ENCODE assay signal across 7 mouse cellular contexts in genomic region chr17:71874077-71874476, GRCm38 (mm10).
DNase-seq lines count a peak whose midpoint lies in the region; ATAC-seq lines count a peak whose summit lies in the region.

No protein-coding gene starts in this region.

- H3K4me3 ChIP-seq in midbrain, embryonic 11.5 days (ENCODE audit: low read depth, low read length) = no peak overlapping the region
- H3K4me3 ChIP-seq in midbrain, embryonic 16.5 days (ENCODE audit: low read depth, low read length) = no peak overlapping the region

- no peak for ATAC-seq in midbrain, embryonic 11.5 days (ENCODE audit: low FRiP score)
- ATAC-seq in midbrain, embryonic 16.5 days = no peak
- peak; percentile 66 for ATAC-seq in common myeloid progenitor, adult 5-6 weeks (replicated peaks; ENCODE audit: low read depth, poor library complexity, severe bottlenecking)

- 0 out of 2 replicates have a peak, but pooled peaks cover 2% of the 10 kb centered on the region for H3K27me3 ChIP-seq in midbrain, embryonic 11.5 days (ENCODE audit: control insufficient read depth, insufficient read depth, low read length)
- no peaks in the 10 kb centered on the region for H3K27me3 ChIP-seq in midbrain, embryonic 16.5 days (ENCODE audit: control insufficient read depth, insufficient read depth, low read depth, low read length)

- no peaks in the 10 kb centered on the region for H3K9me3 ChIP-seq in midbrain, embryonic 11.5 days (ENCODE audit: control insufficient read depth, low read length)
- no peaks in the 10 kb centered on the region for H3K9me3 ChIP-seq in midbrain, embryonic 16.5 days (replicated peaks; ENCODE audit: control insufficient read depth, low read length, poor library complexity, severe bottlenecking)

- DNase-seq in midbrain, embryonic 11.5 days (ENCODE audit: low spot score, missing footprints) = peak; percentile 90
- DNase-seq in adrenal gland, adult (ENCODE audit: inconsistent age in 2 of 2, low spot score in 1 of 2) = peak; percentile 60 to 84
- DNase-seq in kidney, adult 9 months = peak; percentile 66
- DNase-seq in lung, postnatal 25 days (ENCODE audit: low spot score) = peak; percentile 57
- peak; percentile 32 to 68 for DNase-seq in spleen, postnatal 10 days (ENCODE audit: low spot score in 2 of 2)

- WGBS in midbrain, embryonic 11.5 days = 39% methylated on average over 6 of the region's 6 CpGs
- WGBS in midbrain, embryonic 16.5 days = 36% methylated on average over 6 of the region's 6 CpGs

- no peaks in the 10 kb centered on the region for H3K36me3 ChIP-seq in midbrain, embryonic 11.5 days (ENCODE audit: control insufficient read depth, insufficient read depth, low read length)
- H3K36me3 ChIP-seq in midbrain, embryonic 16.5 days (ENCODE audit: control insufficient read depth, insufficient read depth, low read length) = no peaks in the 10 kb centered on the region

- no peak overlapping the region for H3K9ac ChIP-seq in midbrain, embryonic 11.5 days (ENCODE audit: low read length)
- H3K9ac ChIP-seq in midbrain, embryonic 16.5 days (ENCODE audit: low read depth, low read length) = no peak overlapping the region

- no peak overlapping the region for H3K4me2 ChIP-seq in midbrain, embryonic 11.5 days
- no peak overlapping the region for H3K4me2 ChIP-seq in midbrain, embryonic 16.5 days (ENCODE audit: low read length)

- no peak overlapping the region for H3K27ac ChIP-seq in midbrain, embryonic 11.5 days (ENCODE audit: low read depth, low read length)
- H3K27ac ChIP-seq in midbrain, embryonic 16.5 days (ENCODE audit: low read length) = no peak overlapping the region

- H3K4me1 ChIP-seq in midbrain, embryonic 11.5 days (ENCODE audit: control insufficient read depth, insufficient read depth, low read length) = peaks cover 5% of the 10 kb centered on the region
- H3K4me1 ChIP-seq in midbrain, embryonic 16.5 days (ENCODE audit: control insufficient read depth, insufficient read depth, low read length) = peaks cover 7% of the 10 kb centered on the region; the same call in 1 of the 2 replicates
